In the genomic region with DNA sequence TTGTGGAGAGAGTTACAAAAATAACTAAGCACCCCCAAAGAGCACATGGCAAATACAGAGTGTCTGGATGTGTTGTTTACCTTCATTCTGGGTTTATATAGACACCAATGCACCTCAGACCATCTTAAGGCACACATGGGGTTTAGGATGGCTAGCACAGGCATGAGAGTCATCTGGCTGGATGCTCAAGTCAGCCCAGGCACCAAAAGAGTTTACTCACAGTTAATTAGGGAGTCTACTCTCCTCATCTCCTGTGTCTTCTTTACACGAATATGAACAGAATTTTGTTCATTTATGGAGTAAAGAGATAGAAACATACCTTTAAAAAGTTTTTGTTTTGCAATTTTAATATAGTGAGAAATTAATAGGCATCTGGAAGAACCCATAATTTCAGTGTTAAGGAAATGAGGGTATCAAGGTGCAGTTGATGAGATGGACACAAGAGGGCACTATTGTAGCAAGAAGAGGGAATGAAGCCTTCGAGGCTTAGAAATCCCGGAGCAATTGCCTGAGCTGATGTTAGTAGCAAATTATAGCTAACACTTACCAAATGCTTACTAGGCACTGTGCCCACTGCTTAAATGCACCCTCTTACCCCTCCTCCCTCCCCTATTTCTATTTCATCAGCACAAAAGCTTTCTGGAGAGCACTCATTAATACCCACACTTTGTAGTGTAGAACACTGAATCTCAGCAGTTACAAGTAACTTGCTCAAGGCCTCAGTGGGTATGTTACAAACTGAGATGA, we compare ENCODE assay signal across 8 mouse cellular contexts.
A peak's percentile ranks its signal among the peaks of the same experiment; 100 is the strongest.
DNase-seq lines count a peak whose midpoint lies in the region; TF ChIP-seq lines count a peak whose summit lies in the region.

No protein-coding gene starts in this region.

- no peak for TF ChIP-seq EP300 in CH12.LX (IDR thresholded peaks at IDR 0.05; ENCODE audit: low read length)

- H3K4me2 ChIP-seq in CH12.LX (ENCODE audit: insufficient read depth, low read depth, poor library complexity, severe bottlenecking), result no peak overlapping the region

- peak; percentile 17 for DNase-seq in gastrocnemius, adult 2 months
- no peak for DNase-seq in gastrocnemius, adult 8-10 months (ENCODE audit: low spot score in 2 of 2)
- peak; percentile 50 for DNase-seq in CH12.LX (ENCODE audit: extremely low read depth)
- peak; percentile 14 for DNase-seq in cerebellum, adult 9-11 months
- peak; percentile 8 to 51 for DNase-seq in frontal cortex, postnatal 25 days (ENCODE audit: low spot score in 2 of 2)
- peak; percentile 35 to 71 for DNase-seq in layer of hippocampus, postnatal 14 days (ENCODE audit: low spot score in 2 of 2)
- DNase-seq in midbrain, embryonic 10.5 days (ENCODE audit: low spot score), result peak; percentile 18
- peak; percentile 55 for DNase-seq in telencephalon, adult 2 months (ENCODE audit: low read depth, low spot score)

- H3K4me1 ChIP-seq in CH12.LX (ENCODE audit: control insufficient read depth in 1 of 2, insufficient read depth in 2 of 2), result peaks cover 0 to 7% of the 10 kb centered on the region in 2 experiments; a peak in 1 of 4 replicates
- no peaks in the 10 kb centered on the region for H3K4me1 ChIP-seq in midbrain, embryonic 10.5 days

- no peak for TF ChIP-seq POLR2A in CH12.LX (IDR thresholded peaks at IDR 0.05; ENCODE audit: low read depth, low read length)

- dilution Hi-C loops in CH12.LX (cut with MboI; ENCODE audit: extremely low pct_ligation_motif_present, extremely low pct_unique_long_range_greater_than_20kb, low sequenced_read_pairs), result no loop called here

- in situ Hi-C loops in CH12.LX (cut with MboI; ENCODE audit: low pct_ligation_motif_present, low pct_unique_long_range_greater_than_20kb, low sequenced_read_pairs), result no loop called here

- no peaks in the 10 kb centered on the region for H3K36me3 ChIP-seq in CH12.LX (replicated peaks in 1 of 2; ENCODE audit: control insufficient read depth in 1 of 2, insufficient read depth in 1 of 2, low read length in 1 of 2)
- no peaks in the 10 kb centered on the region for H3K36me3 ChIP-seq in midbrain, embryonic 10.5 days

- no peaks in the 10 kb centered on the region for H3K9me3 ChIP-seq in CH12.LX (replicated peaks; ENCODE audit: low read length)
- H3K9me3 ChIP-seq in midbrain, embryonic 10.5 days (replicated peaks), result no peaks in the 10 kb centered on the region

- peak; percentile 72 for TF ChIP-seq RAD21 in CH12.LX (IDR thresholded peaks at IDR 0.05; ENCODE audit: low read depth, low read length)

- H3K79me2 ChIP-seq in CH12.LX (replicated peaks; ENCODE audit: control insufficient read depth, extremely low read depth, insufficient read depth, poor library complexity, severe bottlenecking), result no peaks in the 10 kb centered on the region

- no peak overlapping the region for H3K9ac ChIP-seq in CH12.LX (ENCODE audit: insufficient read depth, low read depth)

- intact Hi-C loops in gastrocnemius, adult 2 months (cut with DNase I), result loop anchor here (2.0 kb wide), 1 partner anchor 1121 kb away; no protein-coding TSS in a partner anchor

- TF ChIP-seq CTCF in gastrocnemius, adult 2 months (IDR thresholded peaks at IDR 0.05), result peak; percentile 82
- peak; percentile 70 to 73; a peak in 3 of 4 replicates for TF ChIP-seq CTCF in CH12.LX (conservative IDR thresholded peaks at IDR 0.05 in 1 of 2, IDR thresholded peaks at IDR 0.05 in 1 of 2; ENCODE audit: low read depth in 2 of 2, low read length in 2 of 2)

- no peak overlapping the region for H3K27ac ChIP-seq in gastrocnemius, adult 2 months
- no peak overlapping the region for H3K27ac ChIP-seq in CH12.LX (ENCODE audit: insufficient read depth, low read depth)
- H3K27ac ChIP-seq in midbrain, embryonic 10.5 days (replicated peaks), result no peak overlapping the region

- H3K4me3 ChIP-seq in gastrocnemius, adult 2 months, result no peak overlapping the region
- H3K4me3 ChIP-seq in CH12.LX (replicated peaks in 1 of 3; ENCODE audit: low read depth in 2 of 3, low read length in 2 of 3, poor library complexity in 1 of 3), result no peak overlapping the region
- H3K4me3 ChIP-seq in midbrain, embryonic 10.5 days, result no peak overlapping the region

- WGBS in midbrain, embryonic 10.5 days, result 6% methylated on average over 3 of the region's 3 CpGs

- no peaks in the 10 kb centered on the region for H3K27me3 ChIP-seq in CH12.LX (replicated peaks)
- no peaks in the 10 kb centered on the region for H3K27me3 ChIP-seq in midbrain, embryonic 10.5 days (ENCODE audit: low read depth, poor library complexity, severe bottlenecking)

TF ChIP-seq in CH12.LX, 34 proteins besides CTCF, POLR2A, EP300 and RAD21:
- peak; percentile 52 for TF ChIP-seq SMC3 (IDR thresholded peaks at IDR 0.05; ENCODE audit: low read depth, low read length)
- TF ChIP-seq ELF1 (IDR thresholded peaks at IDR 0.05; ENCODE audit: low read depth, low read length), result no peak

Comparison
In these comparisons a context has a peak if more than half of its experiments do, and no peak if none do; other contexts are left out.
1. DNase-seq: peak in gastrocnemius, adult 2 months (single experiment), CH12.LX (single experiment), cerebellum, adult 9-11 months (single experiment), frontal cortex, postnatal 25 days (2 of 2), layer of hippocampus, postnatal 14 days (2 of 2), midbrain, embryonic 10.5 days (single experiment) and telencephalon, adult 2 months (single experiment); none in gastrocnemius, adult 8-10 months (0 of 2).